Mouse (Mus musculus) neutrophil, adult 59 days (primary cell): Measurements from ENCODE around the gene Zdhhc4. TPM values are rescaled to one million over a fixed set of nuclear protein-coding genes. Genes with fewer than 3 reads are reported as not detected.

Experiments used
- total RNA-seq, 2 experiments: library from RNA; stranded (reverse); gene quantifications; 1 replicate in 1 of 2; 2 replicates in 1 of 2; pipeline ENCODE4 v1.2.4; 2023

The Zdhhc4 gene
- total RNA-seq, result 10 to 100 TPM; 34.3 to 36.5 TPM

DNA sequence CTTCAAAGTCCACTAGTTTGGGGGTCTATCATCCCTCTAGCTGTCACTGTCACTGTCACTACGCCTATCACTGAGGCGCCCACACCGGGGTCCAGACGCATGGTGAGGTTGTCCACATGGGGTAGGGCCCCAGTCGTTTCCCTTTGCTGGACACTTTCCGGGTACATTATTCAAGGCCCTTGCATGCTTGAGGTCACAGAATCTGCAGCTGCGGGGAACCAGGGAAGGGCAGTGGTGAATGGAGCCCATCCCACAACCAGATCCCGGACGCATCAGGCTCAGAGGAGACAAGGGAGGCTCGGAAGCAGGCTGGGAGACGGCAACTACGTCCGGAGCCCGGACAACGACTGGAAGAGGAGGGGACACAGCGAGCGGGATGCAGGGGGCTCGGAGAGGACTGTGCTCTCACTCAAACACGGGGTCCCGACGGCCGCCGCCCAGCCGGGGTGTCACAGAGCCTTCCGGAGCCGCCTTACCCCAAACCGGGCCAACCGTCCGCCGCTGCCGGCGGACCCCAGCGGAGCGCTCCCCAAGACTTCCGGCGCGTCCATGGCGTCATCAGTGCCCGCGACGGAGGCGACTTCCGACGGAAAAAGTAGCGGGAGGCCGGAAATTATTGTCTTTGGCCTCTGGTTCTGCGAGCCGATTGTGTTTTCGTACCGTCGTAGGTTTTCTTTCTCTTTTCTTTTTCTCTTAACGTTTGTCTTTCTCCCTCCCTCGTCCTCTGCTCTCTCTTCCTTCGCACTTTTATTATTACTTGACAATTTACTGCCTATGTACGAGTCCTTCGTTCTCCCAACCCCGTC, at the start of gene Zdhhc4:
Gene Zdhhc4, minus strand, starts transcription at position 567 of the 806 bp plus-strand sequence.

GRCm38 (mm10) chr5:143356686-143357388, 27.8 kb upstream of the Zdhhc4 start, which contains the start of gene Grid2ip:
Gene Grid2ip (plus strand): TSS chr5:143357338.

DNA sequence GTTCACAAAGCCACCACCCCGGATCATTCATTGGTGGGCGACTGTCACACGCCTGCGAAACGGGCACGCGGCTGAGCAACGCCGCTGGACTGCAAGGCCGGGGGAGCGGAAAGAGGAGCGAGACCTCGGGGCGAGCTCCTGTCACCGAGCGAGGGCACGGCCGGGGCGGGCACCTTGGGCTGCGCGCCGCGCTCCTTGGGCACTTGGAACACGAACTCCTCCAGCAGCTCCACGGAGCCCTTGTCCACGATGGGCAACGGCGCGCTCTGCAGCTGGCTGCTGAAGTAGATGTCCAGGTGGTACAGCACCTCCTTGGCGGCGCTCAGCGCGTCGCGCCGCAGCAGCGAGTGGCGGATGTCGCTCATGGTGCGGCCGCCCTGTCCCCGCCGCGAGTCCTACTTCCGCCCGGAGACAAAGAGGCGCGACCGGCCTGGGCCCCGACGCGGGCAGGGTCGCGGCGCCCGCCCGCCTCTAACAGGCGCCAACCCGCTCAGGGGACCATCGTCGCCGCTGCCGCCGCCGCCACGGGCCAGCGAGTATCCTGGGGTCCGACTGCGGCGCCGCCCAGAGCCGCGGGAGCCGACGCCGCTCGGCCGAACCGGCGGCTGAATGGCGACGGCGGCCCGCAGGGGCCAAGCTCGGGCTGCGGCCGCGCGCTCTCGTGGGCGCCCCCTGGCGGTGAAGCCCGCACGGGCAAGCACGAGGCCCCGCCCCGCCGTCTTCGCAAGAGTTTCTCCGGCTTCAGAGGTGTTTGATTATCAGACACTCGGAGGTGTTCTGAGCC, 14.1 kb downstream of the Zdhhc4 start, which contains the start of gene E130309D02Rik:
Gene E130309D02Rik, minus strand, starts transcription at position 631 of the 784 bp plus-strand sequence.

DNA sequence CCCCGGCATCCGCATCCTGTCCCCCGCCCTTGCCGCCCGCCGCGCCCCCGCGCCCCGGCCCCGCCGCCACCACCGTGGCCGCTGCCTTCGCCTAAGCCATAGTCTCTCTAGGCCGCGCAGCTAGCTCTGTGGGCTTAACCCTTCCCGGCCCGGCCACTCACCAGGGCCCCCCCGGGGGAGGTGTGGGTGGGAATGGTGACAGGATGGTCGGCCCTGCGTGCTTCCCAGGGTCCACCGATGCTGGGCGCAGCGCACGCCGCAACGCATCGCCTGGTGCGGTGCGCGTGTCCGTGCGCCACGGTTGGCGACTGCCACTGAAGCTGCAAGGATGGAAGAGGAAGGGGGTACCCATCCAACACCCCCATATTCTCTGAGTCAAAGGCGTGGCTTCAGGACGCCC, 35.7 kb downstream of the Zdhhc4 start, which contains the start of gene Zfp853:
Gene Zfp853, minus strand, starts transcription at position 220 of the 400 bp plus-strand sequence.

GRCm38 (mm10) chr5:143269363-143270150, 59.5 kb downstream of the Zdhhc4 start, which contains the start of gene Zfp316:
Gene Zfp316 (minus strand): TSS chr5:143270022.

Other genes starting within 250 kb of the Zdhhc4 start
- gene Rnf216, start 216.3 kb downstream of the Zdhhc4 start, total RNA-seq, result 10 to 100 TPM; 56.1 to 56.7 TPM
- gene Olfr718-ps1, start 181.7 kb downstream of the Zdhhc4 start, total RNA-seq, result under 1 TPM; 0.29 to 0.31 TPM
- gene Rbak, start 148.5 kb downstream of the Zdhhc4 start, total RNA-seq, result 1 to 10 TPM; 4.4 to 5.4 TPM
- not detected for gene Spdye4b, start 148.2 kb downstream of the Zdhhc4 start, total RNA-seq
- not detected for gene Spdye4a, start 102.4 kb downstream of the Zdhhc4 start, total RNA-seq
- 1 to 10 TPM; 5.9 to 6.2 TPM for gene Zfp12, start 94.1 kb downstream of the Zdhhc4 start, total RNA-seq
- 1 to 10 TPM; 1.2 to 2.0 TPM for gene Zfp316, start 59.2 kb downstream of the Zdhhc4 start, total RNA-seq
- under 1 TPM in 1 of 2 experiments, not detected in 1; 0.29 TPM for gene Zfp853, start 35.6 kb downstream of the Zdhhc4 start, total RNA-seq
- gene E130309D02Rik, start 13.9 kb downstream of the Zdhhc4 start, total RNA-seq, result 10 to 100 TPM; 19.7 to 20.0 TPM
- gene Grid2ip, start 28.1 kb upstream of the Zdhhc4 start, total RNA-seq, result not detected
- 10 to 100 TPM; 42.2 to 43.3 TPM for gene Kdelr2, start 74.6 kb upstream of the Zdhhc4 start, total RNA-seq
- 10 to 100 TPM; 27.1 to 31.2 TPM for gene Daglb, start 135.3 kb upstream of the Zdhhc4 start, total RNA-seq
- gene Rac1, start 198.8 kb upstream of the Zdhhc4 start, total RNA-seq, result 100 to 1,000 TPM; 356 to 443 TPM